Mouse (Mus musculus): ENCODE results near the gene Mrpl14. TPM values are rescaled to one million over a fixed set of nuclear protein-coding genes. Genes with fewer than 3 reads are reported as not detected.
A peak's percentile ranks its signal among the peaks of the same experiment; 100 is the strongest.

The Mrpl14 gene
- polyA plus RNA-seq, 1 experiment from 2014 or later: 122 TPM

- Histone ChIP-seq H3K9me3 (no peaks in the 10 kb centered on the region), H3K36me3 (no peaks in the 10 kb centered on the region), H3K4me3 (no peak overlapping the region), H3K4me2 (no peak overlapping the region), H3K27me3 (no peaks in the 10 kb centered on the region), H3K27ac (no peak overlapping the region), H3K4me1 (replicated peaks) (no peaks in the 10 kb centered on the region), H3K9ac (no peak overlapping the region)
- ATAC-seq (ENCODE audit: low FRiP score): no peak
- 33% methylated on average over 3 of the region's 3 CpGs for WGBS
These were observed 21.3 kb downstream of the Mrpl14 start for GRCm38 (mm10) chr17:45707376-45707775.

- Histone ChIP-seq H3K27me3 (no peaks in the 10 kb centered on the region), H3K9ac (no peak overlapping the region), H3K4me1 (replicated peaks) (no peaks in the 10 kb centered on the region), H3K9me3 (no peaks in the 10 kb centered on the region), H3K4me3 (no peak overlapping the region), H3K36me3 (no peaks in the 10 kb centered on the region), H3K27ac (no peak overlapping the region), H3K4me2 (no peak overlapping the region)
- 88% methylated on average over 8 of the region's 8 CpGs for WGBS
- ATAC-seq (ENCODE audit: low FRiP score): no peak
These were observed 22.1 kb downstream of the Mrpl14 start for GRCm38 (mm10) chr17:45708179-45708578.

GRCm38 (mm10) chr17:45709829-45710228 lies 23.7 kb downstream of the Mrpl14 start:
- Histone ChIP-seq H3K9me3 (no peaks in the 10 kb centered on the region), H3K27me3 (no peaks in the 10 kb centered on the region), H3K4me3 (no peak overlapping the region), H3K4me2 (no peak overlapping the region), H3K9ac (no peak overlapping the region), H3K27ac (no peak overlapping the region), H3K4me1 (replicated peaks) (no peaks in the 10 kb centered on the region), H3K36me3 (no peaks in the 10 kb centered on the region)
- whole genome bisulfite sequencing: 52% methylated on average over 3 of the region's 3 CpGs
- ATAC-seq (ENCODE audit: low FRiP score): no peak

- Histone ChIP-seq H3K36me3 (no peaks in the 10 kb centered on the region), H3K4me1 (replicated peaks) (no peaks in the 10 kb centered on the region), H3K27me3 (no peaks in the 10 kb centered on the region), H3K9ac (no peak overlapping the region), H3K27ac (no peak overlapping the region), H3K9me3 (no peaks in the 10 kb centered on the region), H3K4me2 (no peak overlapping the region), H3K4me3 (no peak overlapping the region)
- no peak for ATAC-seq (ENCODE audit: low FRiP score)
- WGBS: 81% methylated on average over 8 of the region's 8 CpGs
These were observed 24.3 kb downstream of the Mrpl14 start for GRCm38 (mm10) chr17:45710407-45710806.

- Histone ChIP-seq H3K9me3 (no peaks in the 10 kb centered on the region), H3K36me3 (no peaks in the 10 kb centered on the region), H3K27ac (no peak overlapping the region), H3K4me2 (no peak overlapping the region), H3K4me3 (no peak overlapping the region), H3K27me3 (no peaks in the 10 kb centered on the region), H3K4me1 (replicated peaks) (no peaks in the 10 kb centered on the region), H3K9ac (no peak overlapping the region)
- 74% methylated on average over 3 of the region's 3 CpGs for WGBS
- ATAC-seq (ENCODE audit: low FRiP score): no peak
These were observed 25.4 kb downstream of the Mrpl14 start for GRCm38 (mm10) chr17:45711525-45711924.

GRCm38 (mm10) chr17:45718323-45718722 lies 32.2 kb downstream of the Mrpl14 start:
- Histone ChIP-seq H3K36me3 (no peaks in the 10 kb centered on the region), H3K27ac (no peak overlapping the region), H3K4me1 (replicated peaks) (peaks cover 14% of the 10 kb centered on the region), H3K9me3 (no peaks in the 10 kb centered on the region), H3K4me3 (no peak overlapping the region), H3K27me3 (no peaks in the 10 kb centered on the region), H3K9ac (no peak overlapping the region), H3K4me2 (no peak overlapping the region)
- ATAC-seq (ENCODE audit: low FRiP score): no peak
- 12% methylated on average over 10 of the region's 10 CpGs for WGBS

- Histone ChIP-seq H3K27ac (peak overlapping the region; percentile 94), H3K9me3 (no peaks in the 10 kb centered on the region), H3K36me3 (no peaks in the 10 kb centered on the region), H3K9ac (peak overlapping the region; percentile 84), H3K27me3 (no peaks in the 10 kb centered on the region), H3K4me1 (replicated peaks) (peaks cover 18% of the 10 kb centered on the region), H3K4me3 (peak overlapping the region; percentile 55), H3K4me2 (peak overlapping the region; percentile 61)
- ATAC-seq (ENCODE audit: low FRiP score): peak; percentile 52
- 4% methylated on average over 25 of the region's 25 CpGs for WGBS
These were observed 37.8 kb downstream of the Mrpl14 start for GRCm38 (mm10) chr17:45723732-45724573.

GRCm38 (mm10) chr17:45724574-45724921 lies 38.4 kb downstream of the Mrpl14 start:
- Histone ChIP-seq H3K4me2 (no peak overlapping the region), H3K4me1 (replicated peaks) (peaks cover 18% of the 10 kb centered on the region), H3K27me3 (peaks cover 4% of the 10 kb centered on the region; the same call in 1 of the 2 replicates), H3K27ac (peak overlapping the region; percentile 94; the same call in 1 of the 2 replicates), H3K9ac (0 out of 2 replicates have a peak overlapping the region, but pooled peaks have one; percentile 84), H3K36me3 (no peaks in the 10 kb centered on the region), H3K4me3 (no peak overlapping the region), H3K9me3 (no peaks in the 10 kb centered on the region)
- ATAC-seq (ENCODE audit: low FRiP score): no peak
- WGBS: 85% methylated on average over 10 of the region's 10 CpGs

- peaks cover 18% of the 10 kb centered on the region for H3K4me1 ChIP-seq (replicated peaks)
- peaks cover 9% of the 10 kb centered on the region for H3K27me3 ChIP-seq
- H3K4me2 ChIP-seq: no peak overlapping the region
- H3K9me3 ChIP-seq: no peaks in the 10 kb centered on the region
- H3K36me3 ChIP-seq: no peaks in the 10 kb centered on the region
- no peak overlapping the region for H3K4me3 ChIP-seq
- H3K9ac ChIP-seq: no peak overlapping the region; the same call in 1 of the 2 replicates
- 73% methylated on average over 7 of the region's 7 CpGs for WGBS
- H3K27ac ChIP-seq: no peak overlapping the region
- no peak for ATAC-seq (ENCODE audit: low FRiP score)
These were observed 40.1 kb downstream of the Mrpl14 start for GRCm38 (mm10) chr17:45726249-45726648.

- Histone ChIP-seq H3K36me3 (no peaks in the 10 kb centered on the region), H3K4me1 (replicated peaks) (peaks cover 12% of the 10 kb centered on the region), H3K9ac (no peak overlapping the region), H3K4me2 (no peak overlapping the region), H3K27me3 (peaks cover 13% of the 10 kb centered on the region), H3K9me3 (no peaks in the 10 kb centered on the region), H3K27ac (no peak overlapping the region), H3K4me3 (no peak overlapping the region)
- WGBS: 91% methylated on average over 2 of the region's 2 CpGs
- no peak for ATAC-seq (ENCODE audit: low FRiP score)
These were observed 41.4 kb downstream of the Mrpl14 start for GRCm38 (mm10) chr17:45727481-45727880.

GRCm38 (mm10) chr17:45727983-45728723 lies 42.0 kb downstream of the Mrpl14 start:
- Histone ChIP-seq H3K27me3 (peaks cover 20% of the 10 kb centered on the region), H3K4me2 (no peak overlapping the region), H3K36me3 (no peaks in the 10 kb centered on the region), H3K4me1 (replicated peaks) (peaks cover 10% of the 10 kb centered on the region), H3K4me3 (no peak overlapping the region), H3K27ac (no peak overlapping the region), H3K9me3 (no peaks in the 10 kb centered on the region), H3K9ac (no peak overlapping the region; the same call in 1 of the 2 replicates)
- no peak for ATAC-seq (ENCODE audit: low FRiP score)
- 73% methylated on average over 8 of the region's 8 CpGs for WGBS

- no peaks in the 10 kb centered on the region for H3K9me3 ChIP-seq
- H3K9ac ChIP-seq: no peak overlapping the region
- no peak overlapping the region for H3K4me3 ChIP-seq
- H3K27ac ChIP-seq: no peak overlapping the region
- peaks cover 16% of the 10 kb centered on the region for H3K4me1 ChIP-seq (replicated peaks)
- H3K4me2 ChIP-seq: no peak overlapping the region
- peaks cover 24% of the 10 kb centered on the region for H3K27me3 ChIP-seq
- ATAC-seq (ENCODE audit: low FRiP score): no peak
- H3K36me3 ChIP-seq: no peaks in the 10 kb centered on the region
- WGBS: 70% methylated on average over 10 of the region's 10 CpGs
These were observed 43.3 kb downstream of the Mrpl14 start for GRCm38 (mm10) chr17:45729387-45729786.

Data from hindbrain, embryonic 13.5 days (tissue).